Mouse (Mus musculus): ENCODE results near the gene Wdr73.

DNA sequence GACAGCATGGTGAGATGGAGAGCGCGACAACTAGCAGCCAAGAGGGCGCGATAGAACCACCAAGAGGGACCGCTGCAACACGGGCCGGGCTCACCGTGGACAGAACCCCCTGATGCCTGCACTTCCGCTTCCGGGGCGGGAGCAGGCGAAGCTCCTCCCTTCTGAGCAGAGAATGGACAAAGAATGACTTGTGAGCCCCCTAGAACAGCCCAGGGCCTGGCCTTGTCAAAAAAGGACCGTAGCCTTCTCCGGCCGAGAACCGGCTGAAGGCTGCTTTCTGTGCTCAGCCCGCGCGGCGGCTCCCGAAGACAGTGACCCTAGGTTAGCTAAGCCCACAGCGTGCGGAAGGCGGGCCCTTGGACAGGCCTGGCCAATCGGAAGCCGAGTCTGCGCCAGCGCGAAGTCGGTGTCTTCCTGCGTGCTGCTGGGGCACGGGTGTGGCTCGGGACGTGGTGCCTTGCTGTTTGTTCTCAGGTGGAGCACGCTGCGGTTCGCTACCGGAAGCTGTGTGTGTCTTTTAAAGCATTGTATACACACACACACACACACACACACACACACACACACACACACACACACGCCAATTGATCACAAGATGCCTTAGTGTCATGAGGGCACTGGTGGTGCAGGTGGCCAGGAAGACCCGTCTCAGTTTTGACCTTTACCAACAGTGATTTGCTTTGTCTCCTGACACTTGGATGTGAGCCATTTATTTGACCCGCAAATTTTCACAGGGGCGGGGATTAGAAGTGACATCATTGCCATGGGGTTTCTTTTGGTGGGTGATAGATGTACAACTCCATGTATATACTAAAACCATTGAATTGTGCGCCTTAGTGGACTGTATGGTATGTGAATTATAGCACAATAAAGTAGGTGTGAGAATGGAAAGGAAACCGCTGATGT is 46.6 kb upstream of the Wdr73 start, which contains the start of gene Sec11a:
- no peak for TF ChIP-seq CTCF (IDR thresholded peaks at IDR 0.05)
- no peak; the same call in 1 of the 2 replicates for TF ChIP-seq EP300 (IDR thresholded peaks at IDR 0.05; ENCODE audit: insufficient read depth, low read depth, low read length)
